8 mouse cellular contexts compared by ENCODE assay signal in genomic region chr2:112493539-112494260, GRCm38 (mm10). TPM values are rescaled to one million over a fixed set of nuclear protein-coding genes. Genes with fewer than 3 reads are reported as not detected.
DNase-seq lines count a peak whose midpoint lies in the region; ATAC-seq and TF ChIP-seq lines count a peak whose summit lies in the region.

No protein-coding gene starts in this region.

- H3K4me1 ChIP-seq in heart, embryonic 11.5 days (ENCODE audit: control insufficient read depth, insufficient read depth, low read length) = peaks cover 7% of the 10 kb centered on the region; the same call in 1 of the 2 replicates
- peaks cover 48% of the 10 kb centered on the region for H3K4me1 ChIP-seq in E14TG2a.4 (replicated peaks; ENCODE audit: low read depth, low read length)
- peaks cover 16% of the 10 kb centered on the region for H3K4me1 ChIP-seq in forebrain, embryonic 12.5 days
- H3K4me1 ChIP-seq in liver, embryonic 15.5 days (replicated peaks) = peaks cover 39% of the 10 kb centered on the region

- no peak for ATAC-seq in heart, embryonic 11.5 days (replicated peaks; ENCODE audit: insufficient number of reproducible peaks, low FRiP score, low TSS enrichment)
- peak; percentile 12; the same call in 1 of the 2 replicates for ATAC-seq in forebrain, embryonic 12.5 days (ENCODE audit: low FRiP score)
- ATAC-seq in liver, embryonic 15.5 days (ENCODE audit: insufficient read depth) = no peak

- no peak for TF ChIP-seq CTCF in E14TG2a.4 (conservative IDR thresholded peaks at IDR 0.05; ENCODE audit: low read length)

- H3K9ac ChIP-seq in heart, embryonic 11.5 days (ENCODE audit: low read depth, low read length) = peak overlapping the region; percentile 98
- H3K9ac ChIP-seq in forebrain, embryonic 12.5 days = peak overlapping the region; percentile 88
- peak overlapping the region; percentile 97 for H3K9ac ChIP-seq in liver, embryonic 15.5 days

- H3K27me3 ChIP-seq in heart, embryonic 11.5 days (ENCODE audit: control insufficient read depth, insufficient read depth, low read length) = no peaks in the 10 kb centered on the region
- H3K27me3 ChIP-seq in E14TG2a.4 (ENCODE audit: insufficient read depth, low read length) = no peaks in the 10 kb centered on the region
- no peaks in the 10 kb centered on the region for H3K27me3 ChIP-seq in forebrain, embryonic 12.5 days
- no peaks in the 10 kb centered on the region for H3K27me3 ChIP-seq in liver, embryonic 15.5 days

- 37% methylated on average over 11 of the region's 11 CpGs for WGBS in heart, embryonic 11.5 days (ENCODE audit: insufficient replicate concordance)
- WGBS in forebrain, embryonic 12.5 days = 52% methylated on average over 11 of the region's 11 CpGs
- 24% methylated on average over 11 of the region's 11 CpGs for WGBS in liver, embryonic 15.5 days (ENCODE audit: insufficient replicate concordance)

- DNase-seq in heart, postnatal 14 days = no peak
- no peak for DNase-seq in left cerebral cortex, adult 9 months (ENCODE audit: low spot score in 2 of 2)
- no peak for DNase-seq in layer of hippocampus, adult 8-10 months (ENCODE audit: low spot score in 2 of 2)
- no peak for DNase-seq in Muller cell, postnatal 12 days (ENCODE audit: inconsistent ontology term)

- H3K4me3 ChIP-seq in heart, embryonic 11.5 days (ENCODE audit: low read depth, low read length) = peak overlapping the region; percentile 83
- H3K4me3 ChIP-seq in E14TG2a.4 (replicated peaks; ENCODE audit: low read length) = peak overlapping the region; percentile 79
- H3K4me3 ChIP-seq in forebrain, embryonic 12.5 days (replicated peaks) = peak overlapping the region; percentile 79
- peak overlapping the region; percentile 88 for H3K4me3 ChIP-seq in liver, embryonic 15.5 days (replicated peaks)

- peak overlapping the region; percentile 84 for H3K4me2 ChIP-seq in heart, embryonic 11.5 days
- peak overlapping the region; percentile 71 for H3K4me2 ChIP-seq in forebrain, embryonic 12.5 days
- peak overlapping the region; percentile 96 for H3K4me2 ChIP-seq in liver, embryonic 15.5 days

- peak overlapping the region; percentile 99 for H3K27ac ChIP-seq in heart, embryonic 11.5 days (ENCODE audit: low read depth, low read length)
- no peak overlapping the region for H3K27ac ChIP-seq in forebrain, embryonic 12.5 days
- H3K27ac ChIP-seq in liver, embryonic 15.5 days (replicated peaks) = peak overlapping the region; percentile 93

- H3K36me3 ChIP-seq in heart, embryonic 11.5 days (ENCODE audit: control insufficient read depth, insufficient read depth, low read length) = no peaks in the 10 kb centered on the region
- H3K36me3 ChIP-seq in E14TG2a.4 (ENCODE audit: insufficient read depth, low read length) = no peaks in the 10 kb centered on the region
- H3K36me3 ChIP-seq in forebrain, embryonic 12.5 days (replicated peaks) = no peaks in the 10 kb centered on the region
- H3K36me3 ChIP-seq in liver, embryonic 15.5 days (replicated peaks) = no peaks in the 10 kb centered on the region

- intact Hi-C loops in heart, postnatal 14 days (cut with DNase I) = no loop called here

- H3K9me3 ChIP-seq in heart, embryonic 11.5 days (replicated peaks; ENCODE audit: control insufficient read depth, low read length) = no peaks in the 10 kb centered on the region
- no peaks in the 10 kb centered on the region for H3K9me3 ChIP-seq in E14TG2a.4 (ENCODE audit: low read length)
- H3K9me3 ChIP-seq in forebrain, embryonic 12.5 days = no peaks in the 10 kb centered on the region
- H3K9me3 ChIP-seq in liver, embryonic 15.5 days (replicated peaks) = no peaks in the 10 kb centered on the region

RNA-seq across cellular contexts. Expression of gene Aven, which starts 0.9 kb away (rescaled TPM):
- polyA plus RNA-seq in heart, embryonic 11.5 days (2014; fragmentation: Nextera tagmentation; extraction: Ambion mirVana) = 7.6 and 8.0 TPM in 2 replicates
- total RNA-seq in heart, postnatal 14 days (2021) = 10 to 100 TPM; 16.9 to 17.1 TPM
- polyA plus RNA-seq in forebrain, embryonic 12.5 days (2016; fragmentation: Nextera tagmentation; extraction: Ambion mirVana) = 5.8 and 6.6 TPM in 2 replicates
- 5.0 and 5.7 TPM in 2 replicates for polyA plus RNA-seq in liver, embryonic 15.5 days (2015; fragmentation: Nextera tagmentation; extraction: Ambion mirVana)
- 10 to 100 TPM in 2 of 4 experiments, 1 to 10 TPM in 2; 8.1 to 11.5 (median 10.0) TPM for total RNA-seq in layer of hippocampus, adult 8-10 months (2022)

RNA-seq across cellular contexts. Expression of gene Chrm5, which starts 13.1 kb away (rescaled TPM):
- not detected in 2 replicates for polyA plus RNA-seq in heart, embryonic 11.5 days (2014; fragmentation: Nextera tagmentation; extraction: Ambion mirVana)
- total RNA-seq in heart, postnatal 14 days (2021) = not detected
- polyA plus RNA-seq in forebrain, embryonic 12.5 days (2016; fragmentation: Nextera tagmentation; extraction: Ambion mirVana) = 0.31 TPM in 1 of 2 replicates, not detected in the other
- not detected in 2 replicates for polyA plus RNA-seq in liver, embryonic 15.5 days (2015; fragmentation: Nextera tagmentation; extraction: Ambion mirVana)
- 1 to 10 TPM; 5.4 to 9.7 (median 7.4) TPM for total RNA-seq in layer of hippocampus, adult 8-10 months (2022)

RNA-seq across cellular contexts. Expression of gene Emc7, which starts 38.9 kb away (rescaled TPM):
- 15.9 and 17.8 TPM in 2 replicates for polyA plus RNA-seq in heart, embryonic 11.5 days (2014; fragmentation: Nextera tagmentation; extraction: Ambion mirVana)
- total RNA-seq in heart, postnatal 14 days (2021) = 10 to 100 TPM; 15.2 to 15.5 TPM
- 11.1 and 11.5 TPM in 2 replicates for polyA plus RNA-seq in forebrain, embryonic 12.5 days (2016; fragmentation: Nextera tagmentation; extraction: Ambion mirVana)
- polyA plus RNA-seq in liver, embryonic 15.5 days (2015; fragmentation: Nextera tagmentation; extraction: Ambion mirVana) = 12.9 and 13.4 TPM in 2 replicates
- 10 to 100 TPM; 42.8 to 48.1 (median 46.4) TPM for total RNA-seq in layer of hippocampus, adult 8-10 months (2022)
